Mouse (Mus musculus): ENCODE measurements at regions not wholly inside any gene's neighbourhood (a gene's known extent, or its start where the extent isn't known, plus 50 kb on each side); places are given as distances from the start of the nearest gene placed in this dataset.
"Not testable (repeated sequence)": the region's sequence is repeated elsewhere in the genome, so short reads cannot be mapped to it uniquely, and the experiment has no call there.

DNA sequence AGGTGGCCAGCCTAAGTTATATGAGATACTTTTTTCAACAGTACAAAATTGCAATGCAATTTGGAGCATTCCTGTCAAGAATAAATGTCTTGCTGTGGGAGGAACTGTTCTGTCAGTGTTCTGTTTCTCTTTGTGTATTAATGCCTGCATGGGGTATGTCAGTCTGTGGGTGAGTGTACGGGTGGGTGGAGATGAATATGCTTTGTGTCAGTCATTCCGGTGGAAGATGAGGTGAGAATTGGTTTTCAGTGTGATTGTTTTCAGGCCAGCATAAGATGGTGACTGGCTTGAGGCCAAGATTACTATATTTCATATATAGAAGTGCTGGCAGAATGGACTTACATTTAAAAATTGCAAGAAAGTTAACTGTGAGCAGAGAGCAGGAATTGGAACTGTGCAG, 184.0 kb downstream of the Frk start:
- H3K27ac ChIP-seq (replicated peaks; ENCODE audit: insufficient read depth, low read depth, low read length), result no peak overlapping the region
- no peaks in the 10 kb centered on the region for H3K27me3 ChIP-seq (ENCODE audit: control insufficient read depth, insufficient read depth, low read length)
- no peak overlapping the region for H3K4me3 ChIP-seq (ENCODE audit: insufficient read depth, low read depth, low read length)
- no peak for DNase-seq (ENCODE audit: extremely low read depth, low read depth, low spot score)
- H3K4me1 ChIP-seq (ENCODE audit: control insufficient read depth, insufficient read depth, low read length), result no peaks in the 10 kb centered on the region
- no peak overlapping the region for H3K9ac ChIP-seq (ENCODE audit: low read depth, low read length)
- H3K36me3 ChIP-seq (ENCODE audit: control insufficient read depth, insufficient read depth, low read length), result no peaks in the 10 kb centered on the region
- WGBS, result 83% methylated on average over 2 of the region's 2 CpGs
- no peaks in the 10 kb centered on the region for H3K79me2 ChIP-seq (ENCODE audit: control insufficient read depth, insufficient read depth, low read length)
- no peak for TF ChIP-seq POLR2A (IDR thresholded peaks at IDR 0.05; ENCODE audit: extremely low read depth, insufficient read depth, low read length)
- no peak for TF ChIP-seq CTCF (IDR thresholded peaks at IDR 0.05; ENCODE audit: low read depth, low read length)

- H3K27ac ChIP-seq (replicated peaks; ENCODE audit: insufficient read depth, low read depth, low read length), result no peak overlapping the region
- TF ChIP-seq POLR2A (IDR thresholded peaks at IDR 0.05; ENCODE audit: extremely low read depth, insufficient read depth, low read length), result no peak
- no peak for TF ChIP-seq CTCF (IDR thresholded peaks at IDR 0.05; ENCODE audit: low read depth, low read length)
- H3K79me2 ChIP-seq (ENCODE audit: control insufficient read depth, insufficient read depth, low read length), result no peaks in the 10 kb centered on the region
- H3K36me3 ChIP-seq (ENCODE audit: control insufficient read depth, insufficient read depth, low read length), result no peaks in the 10 kb centered on the region
- H3K4me1 ChIP-seq (ENCODE audit: control insufficient read depth, insufficient read depth, low read length), result no peaks in the 10 kb centered on the region
- 69% methylated on average over 5 of the region's 5 CpGs for WGBS
- H3K9ac ChIP-seq (ENCODE audit: low read depth, low read length), result no peak overlapping the region
- H3K4me3 ChIP-seq (ENCODE audit: insufficient read depth, low read depth, low read length), result no peak overlapping the region
- no peak for DNase-seq (ENCODE audit: extremely low read depth, low read depth, low spot score)
- H3K27me3 ChIP-seq (ENCODE audit: control insufficient read depth, insufficient read depth, low read length), result no peaks in the 10 kb centered on the region
Observed at GRCm38 (mm10) chr10:34667735-34668439, 184.7 kb downstream of the Frk start.

GRCm38 (mm10) chr10:34671791-34672190, 188.6 kb downstream of the Frk start:
- no peaks in the 10 kb centered on the region for H3K27me3 ChIP-seq (ENCODE audit: control insufficient read depth, insufficient read depth, low read length)
- H3K4me3 ChIP-seq (ENCODE audit: insufficient read depth, low read depth, low read length), result no peak overlapping the region
- H3K27ac ChIP-seq (replicated peaks; ENCODE audit: insufficient read depth, low read depth, low read length), result no peak overlapping the region
- H3K36me3 ChIP-seq (ENCODE audit: control insufficient read depth, insufficient read depth, low read length), result no peaks in the 10 kb centered on the region
- TF ChIP-seq CTCF (IDR thresholded peaks at IDR 0.05; ENCODE audit: low read depth, low read length) (no peak), POLR2A (IDR thresholded peaks at IDR 0.05; ENCODE audit: extremely low read depth, insufficient read depth, low read length) (no peak)
- H3K9ac ChIP-seq (ENCODE audit: low read depth, low read length), result no peak overlapping the region
- no peaks in the 10 kb centered on the region for H3K79me2 ChIP-seq (ENCODE audit: control insufficient read depth, insufficient read depth, low read length)
- WGBS, result 79% methylated on average over 2 of the region's 2 CpGs
- no peaks in the 10 kb centered on the region for H3K4me1 ChIP-seq (ENCODE audit: control insufficient read depth, insufficient read depth, low read length)
- no peak for DNase-seq (ENCODE audit: extremely low read depth, low read depth, low spot score)

DNA sequence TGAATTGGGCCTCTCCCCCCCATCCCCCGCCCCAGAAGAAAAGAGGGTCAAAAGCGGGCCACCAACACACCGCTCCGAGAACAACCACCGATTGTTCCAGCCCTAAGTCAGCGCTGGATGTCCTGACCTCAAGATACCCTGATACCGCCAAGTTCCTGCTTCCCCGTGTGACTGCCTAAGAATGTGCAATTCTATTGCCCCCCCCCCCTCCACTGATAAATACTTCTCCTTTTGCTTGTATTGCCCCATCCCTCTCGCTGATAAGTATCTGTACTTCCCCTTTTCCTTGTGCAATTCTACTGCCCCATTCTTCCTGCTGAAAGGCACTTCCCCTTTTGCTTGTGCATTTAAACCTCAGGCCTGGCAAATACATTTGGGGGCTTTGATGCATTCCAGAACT, 216.2 kb downstream of the Frk start:
- not testable (repeated sequence) for DNase-seq (ENCODE audit: extremely low read depth, low read depth, low spot score); H3K4me3 ChIP-seq (ENCODE audit: insufficient read depth, low read depth, low read length); H3K27ac ChIP-seq (replicated peaks; ENCODE audit: insufficient read depth, low read depth, low read length); H3K27me3 ChIP-seq (ENCODE audit: control insufficient read depth, insufficient read depth, low read length); H3K36me3 ChIP-seq (ENCODE audit: control insufficient read depth, insufficient read depth, low read length); H3K79me2 ChIP-seq (ENCODE audit: control insufficient read depth, insufficient read depth, low read length); H3K9ac ChIP-seq (ENCODE audit: low read depth, low read length); H3K4me1 ChIP-seq (ENCODE audit: control insufficient read depth, insufficient read depth, low read length)
- WGBS, result 71% methylated on average over 9 of the region's 9 CpGs

GRCm38 (mm10) chr10:34701956-34702355, 218.8 kb downstream of the Frk start:
- TF ChIP-seq CTCF (IDR thresholded peaks at IDR 0.05; ENCODE audit: low read depth, low read length) (no peak), POLR2A (IDR thresholded peaks at IDR 0.05; ENCODE audit: extremely low read depth, insufficient read depth, low read length) (no peak)
- H3K27me3 ChIP-seq (ENCODE audit: control insufficient read depth, insufficient read depth, low read length), result no peaks in the 10 kb centered on the region
- DNase-seq (ENCODE audit: extremely low read depth, low read depth, low spot score), result no peak
- no peaks in the 10 kb centered on the region for H3K36me3 ChIP-seq (ENCODE audit: control insufficient read depth, insufficient read depth, low read length)
- H3K4me1 ChIP-seq (ENCODE audit: control insufficient read depth, insufficient read depth, low read length), result no peaks in the 10 kb centered on the region
- H3K27ac ChIP-seq (replicated peaks; ENCODE audit: insufficient read depth, low read depth, low read length), result no peak overlapping the region
- no peak overlapping the region for H3K4me3 ChIP-seq (ENCODE audit: insufficient read depth, low read depth, low read length)
- no peak overlapping the region for H3K9ac ChIP-seq (ENCODE audit: low read depth, low read length)
- no peaks in the 10 kb centered on the region for H3K79me2 ChIP-seq (ENCODE audit: control insufficient read depth, insufficient read depth, low read length)
- WGBS, result 76% methylated on average over 1 of the region's 1 CpGs

DNA sequence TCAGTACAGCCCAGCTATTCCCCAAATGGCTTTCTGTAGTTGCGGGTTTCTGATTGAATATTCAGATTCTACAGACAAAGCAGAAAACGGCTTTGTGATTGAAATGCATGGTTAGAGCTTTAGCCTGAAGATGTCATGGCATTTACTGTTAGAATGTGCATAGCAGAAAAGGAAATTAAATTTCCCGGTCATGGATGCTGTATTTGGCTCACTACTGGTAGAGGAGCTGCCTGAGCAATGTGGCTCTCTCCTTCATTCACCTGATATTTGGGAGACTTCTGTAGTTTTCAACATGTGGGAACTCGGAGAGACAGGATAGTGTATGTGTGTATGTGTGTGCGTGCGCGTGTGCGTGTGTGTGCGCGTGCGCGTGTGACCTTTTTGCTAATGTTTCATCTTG, 222.2 kb downstream of the Frk start:
- H3K9ac ChIP-seq (ENCODE audit: low read depth, low read length), result no peak overlapping the region
- no peaks in the 10 kb centered on the region for H3K36me3 ChIP-seq (ENCODE audit: control insufficient read depth, insufficient read depth, low read length)
- DNase-seq (ENCODE audit: extremely low read depth, low read depth, low spot score), result no peak
- no peaks in the 10 kb centered on the region for H3K79me2 ChIP-seq (ENCODE audit: control insufficient read depth, insufficient read depth, low read length)
- H3K27me3 ChIP-seq (ENCODE audit: control insufficient read depth, insufficient read depth, low read length), result no peaks in the 10 kb centered on the region
- H3K4me3 ChIP-seq (ENCODE audit: insufficient read depth, low read depth, low read length), result no peak overlapping the region
- H3K27ac ChIP-seq (replicated peaks; ENCODE audit: insufficient read depth, low read depth, low read length), result no peak overlapping the region
- WGBS, result 96% methylated on average over 12 of the region's 12 CpGs
- no peaks in the 10 kb centered on the region for H3K4me1 ChIP-seq (ENCODE audit: control insufficient read depth, insufficient read depth, low read length)
- TF ChIP-seq POLR2A (IDR thresholded peaks at IDR 0.05; ENCODE audit: extremely low read depth, insufficient read depth, low read length) (no peak), CTCF (IDR thresholded peaks at IDR 0.05; ENCODE audit: low read depth, low read length) (no peak)
